Mouse (Mus musculus): ENCODE data around the gene Ufsp1. TPM values are rescaled to one million over a fixed set of nuclear protein-coding genes. Genes with fewer than 3 reads are reported as not detected.

Gene Ufsp1
- polyA plus RNA-seq, 1 experiment from 2014 or later, result 6.0 TPM

DNA sequence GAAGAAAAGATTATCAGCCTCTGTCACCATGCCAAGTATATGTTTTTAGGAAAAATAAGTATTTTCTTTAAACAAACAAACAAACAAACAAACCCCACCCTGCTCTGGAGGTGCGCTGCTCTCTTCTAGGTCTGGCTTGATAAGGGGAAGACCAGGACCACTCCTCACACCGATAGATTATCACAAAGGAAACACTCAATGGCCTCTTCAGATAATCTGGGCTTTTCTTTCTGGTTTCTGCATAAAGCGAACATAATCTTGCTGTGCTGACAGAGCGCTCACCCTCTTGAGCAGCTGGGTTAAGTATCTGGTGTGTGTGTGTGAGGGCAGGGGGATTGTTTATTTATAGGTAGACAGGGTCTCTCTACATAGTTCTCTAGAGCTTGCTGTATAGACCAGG, 9.2 kb downstream of the Ufsp1 start:
- H3K27ac ChIP-seq, result 0 out of 2 replicates have a peak overlapping the region, but pooled peaks have one; percentile 8
- peak overlapping the region; percentile 4; the same call in 1 of the 2 replicates for H3K4me2 ChIP-seq
- 82% methylated on average over 4 of the region's 4 CpGs for WGBS
- no peak overlapping the region for H3K9ac ChIP-seq
- no peak for ATAC-seq (ENCODE audit: low FRiP score)
- H3K4me1 ChIP-seq, result peaks cover 40% of the 10 kb centered on the region
- peaks cover 65% of the 10 kb centered on the region for H3K36me3 ChIP-seq (replicated peaks)
- no peak overlapping the region for H3K4me3 ChIP-seq (replicated peaks)
- H3K9me3 ChIP-seq, result no peaks in the 10 kb centered on the region
- H3K27me3 ChIP-seq, result no peaks in the 10 kb centered on the region

DNA sequence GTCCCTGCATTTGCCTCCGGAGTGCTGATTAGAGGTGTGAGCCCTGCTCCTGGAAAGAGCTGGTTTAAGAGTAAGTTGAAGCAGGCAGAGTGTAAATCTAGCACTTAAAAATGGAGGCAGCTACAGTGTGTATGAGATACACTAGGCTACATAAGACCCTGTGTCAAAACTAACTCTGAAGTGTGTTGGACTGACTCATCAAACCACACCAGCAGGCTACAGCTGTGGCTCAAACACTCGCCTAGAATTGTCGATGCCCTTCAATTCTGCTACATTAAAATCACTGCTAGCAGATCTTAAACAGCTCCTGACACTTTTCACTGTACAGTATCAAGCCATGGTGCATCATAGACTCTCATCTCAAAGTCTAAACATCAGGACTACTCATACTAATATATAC, 9.7 kb downstream of the Ufsp1 start:
- no peak for ATAC-seq (ENCODE audit: low FRiP score)
- Histone ChIP-seq H3K27me3 (no peaks in the 10 kb centered on the region), H3K4me1 (peaks cover 40% of the 10 kb centered on the region), H3K27ac (no peak overlapping the region), H3K4me2 (peak overlapping the region; percentile 4; the same call in 1 of the 2 replicates), H3K9ac (0 out of 2 replicates have a peak overlapping the region, but pooled peaks have one; percentile 5), H3K9me3 (no peaks in the 10 kb centered on the region), H3K36me3 (replicated peaks) (peaks cover 65% of the 10 kb centered on the region), H3K4me3 (replicated peaks) (no peak overlapping the region)
- WGBS, result 82% methylated on average over 3 of the region's 3 CpGs

DNA sequence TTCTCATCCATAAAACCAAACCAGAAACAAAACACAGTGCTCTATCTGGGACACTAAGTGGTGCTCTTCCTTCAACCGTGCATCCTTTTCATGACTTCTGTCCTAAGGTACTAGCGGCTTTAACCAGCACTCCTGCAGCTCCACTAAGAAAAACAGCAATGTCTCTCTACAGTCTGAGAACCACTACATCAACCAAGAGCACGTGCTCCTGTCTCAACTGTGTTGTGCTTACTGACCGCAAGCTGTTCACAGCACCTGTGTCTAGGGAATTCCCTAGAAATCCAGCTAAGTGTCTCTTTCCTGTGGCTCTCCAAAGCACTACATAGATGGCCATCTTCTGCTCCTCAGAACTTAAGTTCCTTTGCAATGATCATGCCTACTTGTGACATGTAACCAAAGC, 10.4 kb downstream of the Ufsp1 start:
- Histone ChIP-seq H3K27me3 (no peaks in the 10 kb centered on the region), H3K4me3 (replicated peaks) (peak overlapping the region; percentile 7), H3K36me3 (replicated peaks) (peaks cover 65% of the 10 kb centered on the region), H3K9me3 (no peaks in the 10 kb centered on the region), H3K27ac (peak overlapping the region; percentile 46), H3K4me1 (peaks cover 40% of the 10 kb centered on the region), H3K4me2 (peak overlapping the region; percentile 79), H3K9ac (0 out of 2 replicates have a peak overlapping the region, but pooled peaks have one; percentile 5)
- whole genome bisulfite sequencing, result 74% methylated on average over 4 of the region's 4 CpGs
- no peak for ATAC-seq (ENCODE audit: low FRiP score)

DNA sequence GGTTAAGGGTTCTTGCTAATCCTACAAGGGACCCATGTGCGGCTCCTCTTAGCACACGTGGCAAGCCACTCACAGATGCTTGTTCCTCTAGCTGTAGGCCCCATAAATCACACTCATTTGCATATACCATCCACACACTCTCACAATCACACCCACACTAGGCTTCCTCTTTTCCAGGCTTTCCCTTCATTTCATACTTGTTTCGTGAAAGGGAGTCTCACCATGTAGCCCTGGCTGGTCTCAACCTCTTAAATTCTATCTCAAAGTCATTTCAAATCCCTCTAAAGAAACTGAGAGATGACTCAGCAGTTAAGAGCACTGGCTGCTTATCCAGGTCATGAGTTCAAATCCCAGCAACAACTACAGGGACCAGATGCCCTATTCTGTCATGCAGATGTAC, 11.4 kb downstream of the Ufsp1 start:
- no peak overlapping the region for H3K27ac ChIP-seq
- ATAC-seq (ENCODE audit: low FRiP score), result no peak
- H3K9me3 ChIP-seq, result no peaks in the 10 kb centered on the region
- peaks cover 65% of the 10 kb centered on the region for H3K36me3 ChIP-seq (replicated peaks)
- H3K4me1 ChIP-seq, result peaks cover 40% of the 10 kb centered on the region
- H3K4me2 ChIP-seq, result peak overlapping the region; percentile 79
- peak overlapping the region; percentile 97 for H3K9ac ChIP-seq
- H3K4me3 ChIP-seq (replicated peaks), result peak overlapping the region; percentile 91
- 82% methylated on average over 3 of the region's 3 CpGs for WGBS
- no peaks in the 10 kb centered on the region for H3K27me3 ChIP-seq

DNA sequence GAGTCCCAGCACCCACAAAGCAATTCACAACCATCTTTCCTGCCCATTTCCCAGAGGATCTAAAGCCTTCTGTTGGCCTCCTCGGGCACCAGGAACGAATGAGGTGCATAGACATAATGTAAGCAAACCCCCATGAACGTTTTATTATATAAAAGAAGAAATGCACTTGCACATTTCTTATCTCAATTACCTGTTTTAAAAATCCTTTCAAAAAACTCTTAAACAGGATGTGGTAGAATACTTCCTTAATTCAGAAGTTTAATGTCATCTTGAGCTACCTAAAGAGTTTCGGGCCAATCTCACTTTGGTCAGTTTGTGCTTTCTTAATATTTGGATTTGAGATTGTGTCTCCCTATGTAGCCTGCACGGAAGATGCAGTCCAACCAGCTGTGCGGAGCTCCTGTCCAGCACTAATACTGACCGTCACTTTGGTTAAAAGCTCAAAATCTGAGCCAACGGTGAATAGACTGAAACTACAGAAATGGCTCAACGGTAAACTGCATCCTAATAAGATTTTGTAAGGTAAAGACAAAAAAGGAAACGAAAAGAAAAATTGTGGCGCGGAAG, 12.1 kb downstream of the Ufsp1 start:
- no peak for ATAC-seq (ENCODE audit: low FRiP score)
- 20% methylated on average over 12 of the region's 12 CpGs for WGBS
- no peaks in the 10 kb centered on the region for H3K9me3 ChIP-seq
- peak overlapping the region; percentile 92 for H3K27ac ChIP-seq
- H3K27me3 ChIP-seq, result no peaks in the 10 kb centered on the region
- peaks cover 62% of the 10 kb centered on the region for H3K36me3 ChIP-seq (replicated peaks)
- peak overlapping the region; percentile 97 for H3K9ac ChIP-seq
- peak overlapping the region; percentile 79 for H3K4me2 ChIP-seq
- peak overlapping the region; percentile 91 for H3K4me3 ChIP-seq (replicated peaks)
- H3K4me1 ChIP-seq, result peaks cover 40% of the 10 kb centered on the region

DNA sequence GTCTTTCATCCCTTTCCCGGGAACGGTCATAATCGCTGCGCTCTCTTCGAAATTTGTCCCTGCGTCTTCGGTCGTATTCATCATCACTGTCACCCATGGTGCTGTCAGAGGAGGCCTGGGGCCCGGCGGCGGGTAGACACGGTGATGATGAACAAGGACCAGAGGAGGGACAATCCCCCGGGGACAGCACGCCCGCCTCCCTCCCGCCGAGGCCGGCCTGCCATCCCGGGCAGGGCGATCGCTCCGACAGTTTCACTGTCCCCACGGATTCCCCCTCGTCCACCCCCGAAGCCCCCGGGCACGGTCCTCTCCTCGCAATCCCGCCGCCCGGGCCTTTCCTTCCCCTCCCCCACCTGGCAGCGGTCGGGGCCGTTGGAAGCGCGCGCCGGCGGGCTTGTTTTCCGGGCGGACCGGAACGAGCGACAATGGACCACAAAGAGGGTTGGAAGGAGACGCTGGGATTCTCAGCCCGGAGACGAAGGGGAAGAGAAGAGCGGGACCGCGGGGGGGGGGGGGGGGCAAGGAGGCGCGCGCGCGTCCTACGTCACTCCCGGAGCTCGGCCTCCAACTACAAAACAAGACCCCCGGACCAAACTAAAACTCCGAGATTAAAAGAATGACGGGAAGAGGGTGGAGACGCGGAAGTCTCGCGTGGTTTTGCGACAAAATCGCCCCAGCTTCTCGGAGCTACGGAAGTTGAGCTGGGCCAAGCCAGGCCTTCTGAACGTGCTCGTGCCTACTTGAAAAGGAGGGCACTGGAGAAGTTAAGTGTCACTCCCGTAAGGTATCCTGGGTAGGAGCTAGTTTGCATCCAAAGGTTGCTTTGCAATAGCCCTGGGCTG, 12.9 kb downstream of the Ufsp1 start, which contains the start of gene Srrt:
TSS of gene Srrt (minus strand) at position 604 of the 842 bp plus-strand sequence.
- Histone ChIP-seq H3K9ac (peak within 1 kb of the TSS; percentile 97), H3K4me3 (replicated peaks) (peak within 1 kb of the TSS; percentile 91), H3K27ac (peak within 1 kb of the TSS; percentile 92), H3K9me3 (no peaks in the 10 kb centered on the region), H3K27me3 (no peaks in the 10 kb centered on the region), H3K4me1 (peaks cover 44% of the 10 kb centered on the region), H3K4me2 (peak within 1 kb of the TSS; percentile 79), H3K36me3 (replicated peaks) (peaks cover 60% of the 10 kb centered on the region)
- WGBS, result under 1% methylated on average over 69 of the region's 72 CpGs
- peak; percentile 91 for ATAC-seq (ENCODE audit: low FRiP score)

DNA sequence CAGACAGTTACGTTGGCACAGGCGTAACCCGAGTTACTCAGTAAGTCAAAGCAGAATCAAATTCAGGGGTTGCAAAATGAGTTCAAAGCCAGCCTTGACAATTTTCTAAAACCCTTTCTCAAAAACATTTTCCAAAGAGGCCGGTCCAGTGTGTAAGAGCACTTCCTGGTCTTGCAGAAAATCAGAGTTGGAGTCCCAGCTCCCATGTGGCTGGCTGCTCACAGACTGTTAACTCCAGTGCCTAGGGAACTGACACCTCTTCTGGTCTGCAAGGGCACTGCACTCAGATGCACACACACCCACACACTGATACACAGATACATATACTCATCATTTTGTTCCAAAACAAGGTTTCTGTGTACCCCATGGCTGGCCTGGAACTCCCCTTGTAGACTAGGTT, 13.9 kb downstream of the Ufsp1 start:
- Histone ChIP-seq H3K4me1 (peaks cover 53% of the 10 kb centered on the region), H3K27ac (peak overlapping the region; percentile 92)
- WGBS, result 97% methylated on average over 4 of the region's 4 CpGs

DNA sequence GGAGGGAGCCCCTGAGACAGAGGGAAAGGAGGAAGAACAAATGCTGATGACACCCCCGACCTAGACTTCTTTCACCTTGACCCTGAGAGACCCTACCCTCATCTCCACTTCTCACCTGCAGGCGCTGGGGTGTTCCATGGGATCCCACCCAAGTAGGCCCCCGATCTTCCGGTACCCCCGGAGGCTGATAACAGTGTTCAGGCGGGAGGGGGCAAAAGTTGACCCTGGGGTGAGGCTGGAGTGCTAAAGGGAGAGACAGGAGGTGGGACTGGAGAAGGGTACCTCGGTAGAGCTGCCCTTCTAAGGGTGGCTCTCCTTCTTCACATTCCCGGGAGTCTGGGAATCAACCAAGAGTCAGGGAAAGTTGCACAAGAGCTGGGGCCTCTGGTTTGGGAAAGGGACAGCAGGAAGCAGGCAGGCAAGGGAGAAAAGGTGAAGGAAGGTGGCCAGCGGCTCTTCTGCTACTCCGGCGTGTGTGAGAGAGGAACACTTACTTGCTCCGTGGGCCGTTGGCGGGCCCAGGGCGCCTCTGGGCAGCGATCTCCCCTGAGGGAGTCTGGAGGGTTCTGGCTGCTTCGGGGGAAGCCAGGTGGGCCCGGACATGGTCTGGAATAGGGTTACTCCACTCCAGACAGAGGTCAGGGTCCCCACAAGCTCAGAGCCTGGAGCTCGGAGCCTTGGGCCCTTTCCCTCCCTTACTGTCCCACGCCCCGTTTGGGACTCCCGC, 19.2 kb downstream of the Ufsp1 start:
- H3K9ac ChIP-seq, result peak overlapping the region; percentile 79
- H3K9me3 ChIP-seq, result no peaks in the 10 kb centered on the region
- H3K4me1 ChIP-seq, result peaks cover 38% of the 10 kb centered on the region
- peak overlapping the region; percentile 53 for H3K4me3 ChIP-seq (replicated peaks)
- peak overlapping the region; percentile 74 for H3K4me2 ChIP-seq
- peak; percentile 59; the same call in 1 of the 2 replicates for ATAC-seq (ENCODE audit: low FRiP score)
- peaks cover 46% of the 10 kb centered on the region for H3K36me3 ChIP-seq (replicated peaks)
- 2% methylated on average over 22 of the region's 22 CpGs for WGBS
- peak overlapping the region; percentile 80 for H3K27ac ChIP-seq
- H3K27me3 ChIP-seq, result peaks cover 6% of the 10 kb centered on the region; the same call in 1 of the 2 replicates

More for the DNA sequence above, 13.9 kb downstream of the Ufsp1 start:
- Histone ChIP-seq H3K4me3 (replicated peaks) (peak overlapping the region; percentile 91), H3K27me3 (no peaks in the 10 kb centered on the region), H3K36me3 (replicated peaks) (peaks cover 53% of the 10 kb centered on the region), H3K9me3 (no peaks in the 10 kb centered on the region), H3K4me2 (peak overlapping the region; percentile 79), H3K9ac (0 out of 2 replicates have a peak overlapping the region, but pooled peaks have one; percentile 97)
- no peak for ATAC-seq (ENCODE audit: low FRiP score)

DNA sequence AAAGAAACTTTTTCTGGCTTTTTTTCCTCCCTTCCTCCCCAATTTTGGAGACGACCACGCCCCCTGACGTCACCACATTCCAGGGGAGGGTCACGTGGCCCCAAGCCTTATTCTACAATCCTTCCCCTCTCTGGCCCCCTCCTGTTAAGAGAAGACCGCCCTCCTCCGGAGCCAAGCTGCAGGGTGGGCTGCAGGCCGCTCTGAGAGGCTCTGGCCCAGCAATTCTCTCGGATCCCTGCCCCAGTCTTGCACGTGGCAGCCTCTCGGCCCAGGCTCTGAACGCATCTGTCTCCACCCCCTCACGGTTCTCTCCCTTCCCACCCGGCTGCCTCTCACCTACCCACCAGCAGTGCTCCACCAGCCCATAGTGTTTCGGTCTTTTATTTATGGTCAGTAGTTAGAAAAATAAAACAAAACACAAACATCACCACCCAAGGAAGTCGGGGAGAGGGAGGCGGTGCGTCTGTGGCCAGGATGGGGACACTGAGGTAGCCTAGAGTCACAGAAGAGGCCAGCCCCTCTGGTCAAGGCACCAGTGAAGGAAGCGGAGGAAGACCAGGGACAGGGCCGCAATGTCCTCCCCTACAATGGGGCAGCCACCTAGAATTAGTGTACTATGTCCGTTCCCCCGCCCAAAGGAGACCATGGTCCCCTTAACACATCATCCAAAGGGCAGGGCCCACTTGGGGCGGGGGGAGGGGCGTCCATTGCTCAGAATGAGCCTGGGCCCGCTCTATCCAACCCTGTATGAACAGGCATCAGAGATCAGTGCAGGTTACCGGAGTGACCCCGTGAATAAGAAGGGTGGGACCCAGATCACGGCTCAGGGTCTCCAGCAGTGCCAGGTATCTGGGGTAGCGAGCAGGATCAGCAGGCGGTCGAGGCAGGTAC, 20.0 kb downstream of the Ufsp1 start, which contains the start of gene Trip6:
TSS of gene Trip6 (minus strand) at position 212 of the 891 bp plus-strand sequence.
- Histone ChIP-seq H3K4me1 (peaks cover 38% of the 10 kb centered on the region), H3K27ac (peak within 1 kb of the TSS; percentile 80), H3K4me3 (replicated peaks) (peak within 1 kb of the TSS; percentile 53), H3K9ac (peak within 1 kb of the TSS; percentile 79), H3K9me3 (no peaks in the 10 kb centered on the region), H3K4me2 (peak within 1 kb of the TSS; percentile 74), H3K27me3 (peaks cover 6% of the 10 kb centered on the region; the same call in 1 of the 2 replicates), H3K36me3 (replicated peaks) (peaks cover 42% of the 10 kb centered on the region)
- 9% methylated on average over 30 of the region's 30 CpGs for WGBS
- peak; percentile 92 for ATAC-seq (ENCODE audit: low FRiP score)

DNA sequence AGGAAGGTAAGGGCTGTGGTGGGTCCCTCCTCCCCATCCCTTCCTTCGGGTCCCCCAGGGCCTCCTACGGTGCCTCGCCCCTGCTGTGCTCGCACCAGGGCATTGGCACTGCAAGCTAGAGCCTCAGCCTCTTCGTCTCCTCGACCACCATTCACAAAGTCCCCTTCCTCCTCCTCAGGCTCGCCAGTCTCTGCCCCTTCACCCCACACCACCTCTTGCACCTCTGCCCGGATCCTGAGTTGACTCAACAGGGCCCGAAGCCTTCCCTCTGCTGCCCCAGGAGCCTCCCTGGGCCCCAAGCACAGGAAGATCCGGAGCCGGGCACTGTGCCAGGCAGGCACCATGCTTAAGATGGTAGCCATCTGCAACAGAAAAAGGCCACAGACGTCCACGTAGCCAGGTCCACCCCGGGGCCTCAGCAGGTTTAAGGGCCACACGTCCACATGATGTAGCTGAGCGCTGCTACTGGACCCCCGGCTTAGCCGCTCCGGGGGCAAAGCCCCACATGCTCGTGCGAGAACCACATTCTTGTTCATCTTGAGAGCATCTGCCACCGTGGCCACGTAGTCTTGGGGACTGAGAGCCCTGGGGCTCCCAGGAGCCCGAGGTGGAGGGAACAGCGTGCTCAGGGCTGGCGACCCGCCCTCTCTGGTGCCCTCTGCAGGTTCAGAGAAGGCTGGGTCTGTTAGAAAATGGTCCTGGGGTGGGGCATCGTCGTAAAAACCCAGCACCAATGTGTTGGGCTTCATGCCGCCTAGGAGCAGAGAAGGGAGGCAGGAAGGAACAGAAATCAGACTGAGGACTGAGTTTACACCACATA, 20.9 kb downstream of the Ufsp1 start:
- peak overlapping the region; percentile 79; the same call in 1 of the 2 replicates for H3K9ac ChIP-seq
- H3K27me3 ChIP-seq, result peaks cover 6% of the 10 kb centered on the region; the same call in 1 of the 2 replicates
- H3K36me3 ChIP-seq (replicated peaks), result peaks cover 41% of the 10 kb centered on the region
- peaks cover 38% of the 10 kb centered on the region for H3K4me1 ChIP-seq
- H3K4me3 ChIP-seq (replicated peaks), result no peak overlapping the region
- peak overlapping the region; percentile 74 for H3K4me2 ChIP-seq
- peak overlapping the region; percentile 80 for H3K27ac ChIP-seq
- H3K9me3 ChIP-seq, result no peaks in the 10 kb centered on the region
- WGBS, result 40% methylated on average over 30 of the region's 30 CpGs
- peak; percentile 11; the same call in 1 of the 2 replicates for ATAC-seq (ENCODE audit: low FRiP score)
